Mouse (Mus musculus): ENCODE results near the gene Srbd1. TPM values are rescaled to one million over a fixed set of nuclear protein-coding genes. Genes with fewer than 3 reads are reported as not detected.

The Srbd1 gene
- polyA plus RNA-seq, 1 experiment = 17.9 TPM

GRCm38 (mm10) chr17:86089893-86090588, 54.9 kb downstream of the Srbd1 start:
- Histone ChIP-seq H3K27ac (ENCODE audit: insufficient read depth, low read length) (no peak overlapping the region), H3K4me3 (ENCODE audit: insufficient read depth, low read length) (no peak overlapping the region), H3K4me1 (ENCODE audit: control insufficient read depth, insufficient read depth, low read length) (0 out of 2 replicates have a peak, but pooled peaks cover 3% of the 10 kb centered on the region)
- TF ChIP-seq POLR2A (IDR thresholded peaks at IDR 0.05; ENCODE audit: low read depth, low read length) = no peak
- TF ChIP-seq CTCF (IDR thresholded peaks at IDR 0.05; ENCODE audit: borderline replicate concordance, insufficient read depth, low read length) = no peak

GRCm38 (mm10) chr17:86087922-86088321, 57.1 kb downstream of the Srbd1 start:
- no peak overlapping the region for H3K4me3 ChIP-seq (ENCODE audit: insufficient read depth, low read length)
- no peak overlapping the region for H3K27ac ChIP-seq (ENCODE audit: insufficient read depth, low read length)
- TF ChIP-seq POLR2A (IDR thresholded peaks at IDR 0.05; ENCODE audit: low read depth, low read length) (no peak), CTCF (IDR thresholded peaks at IDR 0.05; ENCODE audit: borderline replicate concordance, insufficient read depth, low read length) (no peak)
- 0 out of 2 replicates have a peak, but pooled peaks cover 3% of the 10 kb centered on the region for H3K4me1 ChIP-seq (ENCODE audit: control insufficient read depth, insufficient read depth, low read length)

GRCm38 (mm10) chr17:86086191-86086590, 58.8 kb downstream of the Srbd1 start:
- TF ChIP-seq POLR2A (IDR thresholded peaks at IDR 0.05; ENCODE audit: low read depth, low read length) = no peak
- TF ChIP-seq CTCF (IDR thresholded peaks at IDR 0.05; ENCODE audit: borderline replicate concordance, insufficient read depth, low read length) = no peak
- 0 out of 2 replicates have a peak, but pooled peaks cover 3% of the 10 kb centered on the region for H3K4me1 ChIP-seq (ENCODE audit: control insufficient read depth, insufficient read depth, low read length)
- H3K4me3 ChIP-seq (ENCODE audit: insufficient read depth, low read length) = no peak overlapping the region
- H3K27ac ChIP-seq (ENCODE audit: insufficient read depth, low read length) = no peak overlapping the region

GRCm38 (mm10) chr17:86083207-86083606, 61.8 kb downstream of the Srbd1 start:
- Histone ChIP-seq H3K4me1 (ENCODE audit: control insufficient read depth, insufficient read depth, low read length) (no peaks in the 10 kb centered on the region), H3K27ac (ENCODE audit: insufficient read depth, low read length) (no peak overlapping the region), H3K4me3 (ENCODE audit: insufficient read depth, low read length) (no peak overlapping the region)
- TF ChIP-seq CTCF (IDR thresholded peaks at IDR 0.05; ENCODE audit: borderline replicate concordance, insufficient read depth, low read length) (no peak), POLR2A (IDR thresholded peaks at IDR 0.05; ENCODE audit: low read depth, low read length) (no peak)

GRCm38 (mm10) chr17:86078060-86078459, 66.9 kb downstream of the Srbd1 start:
- H3K27ac ChIP-seq (ENCODE audit: insufficient read depth, low read length) = no peak overlapping the region
- no peaks in the 10 kb centered on the region for H3K4me1 ChIP-seq (ENCODE audit: control insufficient read depth, insufficient read depth, low read length)
- TF ChIP-seq CTCF (IDR thresholded peaks at IDR 0.05; ENCODE audit: borderline replicate concordance, insufficient read depth, low read length) (no peak), POLR2A (IDR thresholded peaks at IDR 0.05; ENCODE audit: low read depth, low read length) (no peak)
- H3K4me3 ChIP-seq (ENCODE audit: insufficient read depth, low read length) = no peak overlapping the region

GRCm38 (mm10) chr17:86067444-86067843, 77.5 kb downstream of the Srbd1 start:
- no peak overlapping the region for H3K4me3 ChIP-seq (ENCODE audit: insufficient read depth, low read length)
- no peak overlapping the region for H3K27ac ChIP-seq (ENCODE audit: insufficient read depth, low read length)
- TF ChIP-seq POLR2A (IDR thresholded peaks at IDR 0.05; ENCODE audit: low read depth, low read length) (no peak), CTCF (IDR thresholded peaks at IDR 0.05; ENCODE audit: borderline replicate concordance, insufficient read depth, low read length) (no peak)
- H3K4me1 ChIP-seq (ENCODE audit: control insufficient read depth, insufficient read depth, low read length) = 0 out of 2 replicates have a peak, but pooled peaks cover 2% of the 10 kb centered on the region

- no peak for TF ChIP-seq POLR2A (IDR thresholded peaks at IDR 0.05; ENCODE audit: low read depth, low read length)
- no peak for TF ChIP-seq CTCF (IDR thresholded peaks at IDR 0.05; ENCODE audit: borderline replicate concordance, insufficient read depth, low read length)
- H3K4me3 ChIP-seq (ENCODE audit: insufficient read depth, low read length) = no peak overlapping the region
- H3K27ac ChIP-seq (ENCODE audit: insufficient read depth, low read length) = no peak overlapping the region
- 0 out of 2 replicates have a peak, but pooled peaks cover 2% of the 10 kb centered on the region for H3K4me1 ChIP-seq (ENCODE audit: control insufficient read depth, insufficient read depth, low read length)
Measured at GRCm38 (mm10) chr17:86065833-86066232, 79.1 kb downstream of the Srbd1 start.

GRCm38 (mm10) chr17:86063461-86063860, 81.5 kb downstream of the Srbd1 start:
- Histone ChIP-seq H3K27ac (ENCODE audit: insufficient read depth, low read length) (no peak overlapping the region), H3K4me3 (ENCODE audit: insufficient read depth, low read length) (no peak overlapping the region), H3K4me1 (ENCODE audit: control insufficient read depth, insufficient read depth, low read length) (0 out of 2 replicates have a peak, but pooled peaks cover 2% of the 10 kb centered on the region)
- peak; percentile 99 for TF ChIP-seq CTCF (IDR thresholded peaks at IDR 0.05; ENCODE audit: borderline replicate concordance, insufficient read depth, low read length)
- no peak for TF ChIP-seq POLR2A (IDR thresholded peaks at IDR 0.05; ENCODE audit: low read depth, low read length)

- TF ChIP-seq POLR2A (IDR thresholded peaks at IDR 0.05; ENCODE audit: low read depth, low read length) (no peak), CTCF (IDR thresholded peaks at IDR 0.05; ENCODE audit: borderline replicate concordance, insufficient read depth, low read length) (no peak)
- Histone ChIP-seq H3K4me1 (ENCODE audit: control insufficient read depth, insufficient read depth, low read length) (0 out of 2 replicates have a peak, but pooled peaks cover 2% of the 10 kb centered on the region), H3K4me3 (ENCODE audit: insufficient read depth, low read length) (no peak overlapping the region), H3K27ac (ENCODE audit: insufficient read depth, low read length) (no peak overlapping the region)
Measured at GRCm38 (mm10) chr17:86060911-86061310, 84.1 kb downstream of the Srbd1 start.

- Histone ChIP-seq H3K4me3 (ENCODE audit: insufficient read depth, low read length) (no peak overlapping the region), H3K27ac (ENCODE audit: insufficient read depth, low read length) (no peak overlapping the region), H3K4me1 (ENCODE audit: control insufficient read depth, insufficient read depth, low read length) (no peaks in the 10 kb centered on the region; the same call in 1 of the 2 replicates)
- TF ChIP-seq CTCF (IDR thresholded peaks at IDR 0.05; ENCODE audit: borderline replicate concordance, insufficient read depth, low read length) (no peak), POLR2A (IDR thresholded peaks at IDR 0.05; ENCODE audit: low read depth, low read length) (no peak)
Measured at GRCm38 (mm10) chr17:86040221-86040984, 104.6 kb downstream of the Srbd1 start.
